Mouse (Mus musculus) right cerebral cortex, postnatal 4 days (tissue): Measurements from ENCODE around the gene Lmnb2.

ENCODE experiments used
- DNase-seq: peaks from one replicate; pipeline ENCODE4 v3.0.0-alpha.2; 2022

The Lmnb2 gene

DNA sequence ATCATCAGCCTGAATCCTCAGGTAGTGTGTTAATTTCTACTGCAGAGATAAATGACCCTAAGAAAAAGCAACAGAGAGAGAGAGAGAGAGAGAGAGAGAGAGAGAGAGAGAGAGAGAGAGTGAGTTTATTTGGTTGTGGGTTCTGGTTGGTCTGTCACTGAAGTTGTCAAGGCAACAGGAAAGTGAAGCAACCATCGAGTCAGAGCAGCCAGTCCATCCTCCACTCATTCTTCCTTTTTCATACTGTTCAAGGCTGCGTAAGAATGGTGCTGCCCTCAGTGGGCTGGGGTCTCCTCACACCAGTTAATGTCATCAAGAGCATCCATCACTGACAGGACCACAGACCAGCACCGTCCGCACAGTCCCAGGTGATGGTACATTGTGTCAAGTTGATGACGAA, 26.2 kb upstream of the Lmnb2 start:
- no peak for DNase-seq

DNA sequence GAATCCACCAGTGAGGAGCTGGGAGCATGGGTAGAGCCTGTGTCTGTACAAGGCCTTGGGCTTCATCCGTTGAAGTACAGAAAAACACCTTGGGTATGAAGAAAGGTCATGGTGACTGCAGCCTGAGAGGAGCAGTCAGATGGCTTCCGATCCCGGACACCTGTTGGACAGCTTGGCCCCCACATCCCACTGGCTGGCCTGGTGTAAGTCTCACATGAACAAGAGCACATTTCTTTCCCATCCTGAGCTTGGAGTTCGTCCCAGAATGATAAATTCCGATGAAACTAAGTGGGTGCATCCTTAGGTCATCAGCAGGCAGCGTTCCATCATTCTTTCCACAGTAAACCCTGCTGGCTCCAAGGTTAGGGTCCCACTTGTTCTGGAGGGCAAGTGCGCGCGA, 25.7 kb upstream of the Lmnb2 start:
- DNase-seq = no peak

DNA sequence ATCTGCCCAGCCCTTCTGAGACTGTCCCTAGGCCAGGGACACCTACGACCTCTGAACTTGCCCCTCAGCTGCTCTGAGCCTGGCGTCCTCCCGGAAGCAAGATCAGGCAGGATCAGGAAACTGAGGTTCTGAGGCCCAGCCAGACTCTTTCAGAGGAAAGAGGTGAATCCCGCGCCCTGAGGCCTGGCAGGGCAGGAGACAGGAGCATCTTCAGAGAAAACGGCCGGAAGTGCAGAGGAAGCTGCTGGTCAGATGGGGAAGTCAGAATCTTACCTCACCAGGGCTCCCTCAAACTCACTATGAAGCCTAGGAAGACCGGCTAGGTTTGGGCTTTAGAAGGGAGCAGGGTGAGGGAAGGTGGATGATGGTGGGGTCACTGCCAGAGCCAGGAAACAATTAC, 24.9 kb upstream of the Lmnb2 start:
- DNase-seq = no peak

DNA sequence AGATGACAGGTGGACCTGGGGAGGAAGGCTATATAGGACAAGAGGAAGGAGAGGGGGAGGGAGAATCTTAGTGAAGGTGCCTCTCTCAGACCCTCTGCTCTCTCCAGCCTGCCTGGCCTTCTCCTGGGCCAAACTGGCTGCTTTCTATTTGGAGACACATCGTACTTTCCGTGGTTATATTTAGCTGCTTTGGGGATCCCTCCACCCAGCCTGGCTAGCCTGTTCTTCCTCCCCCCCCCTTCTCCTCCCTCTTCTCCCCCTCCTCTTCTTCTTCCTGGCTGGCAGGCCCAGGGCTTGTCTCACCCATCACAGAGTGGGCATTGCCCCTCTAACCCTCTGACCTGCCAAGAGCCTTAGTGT, 22.9 kb upstream of the Lmnb2 start:
- no peak for DNase-seq

GRCm38 (mm10) chr10:80940320-80940987, 22.4 kb upstream of the Lmnb2 start:
- DNase-seq = no peak

DNA sequence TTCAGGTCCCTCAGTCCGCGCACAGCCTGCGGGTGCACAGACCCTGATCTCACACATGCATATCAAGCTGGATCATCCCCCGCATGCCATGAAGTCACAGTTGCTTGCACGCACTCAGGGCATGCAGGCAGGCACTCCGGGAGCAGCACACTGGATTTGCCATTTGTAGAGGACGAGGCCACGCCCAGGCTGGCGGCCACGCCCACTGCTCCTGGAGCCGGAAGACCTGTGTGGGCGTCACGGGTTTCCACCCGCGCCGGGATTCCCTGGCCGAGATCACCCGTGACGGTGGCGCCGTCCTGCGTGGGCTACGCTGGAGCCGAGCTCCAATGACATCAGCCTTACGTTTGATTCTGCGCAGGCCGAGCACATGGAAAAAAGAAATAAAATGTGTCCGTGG, 21.6 kb upstream of the Lmnb2 start:
- DNase-seq = peak; percentile 73

DNA sequence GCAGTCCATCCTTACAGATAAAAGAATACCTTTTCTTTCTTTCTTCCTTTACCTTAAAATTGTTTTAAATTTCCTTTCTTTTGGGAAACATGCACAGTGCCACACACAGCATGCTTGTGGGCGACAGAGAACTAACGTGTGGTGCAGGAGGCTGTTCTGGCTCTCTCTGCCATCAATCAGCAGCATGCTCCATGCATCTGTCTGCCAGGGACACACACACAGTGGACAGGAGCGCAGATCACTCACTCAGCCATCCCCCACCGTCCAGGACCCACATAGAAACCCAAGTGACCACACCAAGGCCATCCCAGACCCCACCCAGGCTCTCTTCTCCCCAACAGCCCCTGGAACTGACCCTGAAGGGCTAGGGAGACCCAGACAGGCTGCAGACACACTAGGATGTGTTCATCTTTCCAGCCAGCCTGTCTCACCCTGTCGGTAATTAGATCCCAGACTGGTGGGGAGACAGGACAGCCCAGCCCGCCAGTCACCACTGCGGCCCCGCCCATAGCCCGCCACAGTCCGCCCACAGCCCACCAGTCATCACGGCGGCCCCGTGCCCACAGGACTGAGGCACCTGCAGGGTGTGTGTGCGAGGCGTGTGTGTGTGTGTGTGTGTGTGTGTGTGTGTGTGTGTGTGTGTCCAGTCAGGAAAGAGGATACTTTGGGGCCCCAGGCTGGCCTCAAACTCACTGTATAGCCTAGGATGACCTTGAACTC, 20.9 kb upstream of the Lmnb2 start:
- DNase-seq = no peak

DNA sequence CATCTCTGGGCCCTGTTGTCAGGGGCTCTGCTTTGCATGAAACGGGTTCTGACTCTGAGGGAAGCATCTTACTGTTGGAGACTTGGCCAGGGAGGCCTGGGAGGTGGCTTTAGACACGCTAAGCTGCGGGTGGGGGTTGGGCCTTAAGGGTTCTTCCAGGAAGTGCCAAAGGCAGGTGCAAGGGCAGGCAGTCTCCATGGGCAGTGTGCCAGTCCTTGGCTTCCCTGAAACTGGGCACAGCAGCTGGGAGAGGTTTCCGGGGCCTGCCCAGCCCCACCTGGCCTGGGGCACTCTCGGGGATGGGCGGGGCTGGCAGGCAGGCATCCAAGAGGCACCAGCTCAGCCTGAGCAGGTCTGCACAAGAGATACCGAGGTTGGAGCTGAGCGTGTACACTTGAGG, 19.6 kb upstream of the Lmnb2 start:
- no peak for DNase-seq

- no peak for DNase-seq
These were observed 18.7 kb upstream of the Lmnb2 start for GRCm38 (mm10) chr10:80936810-80937164.

DNA sequence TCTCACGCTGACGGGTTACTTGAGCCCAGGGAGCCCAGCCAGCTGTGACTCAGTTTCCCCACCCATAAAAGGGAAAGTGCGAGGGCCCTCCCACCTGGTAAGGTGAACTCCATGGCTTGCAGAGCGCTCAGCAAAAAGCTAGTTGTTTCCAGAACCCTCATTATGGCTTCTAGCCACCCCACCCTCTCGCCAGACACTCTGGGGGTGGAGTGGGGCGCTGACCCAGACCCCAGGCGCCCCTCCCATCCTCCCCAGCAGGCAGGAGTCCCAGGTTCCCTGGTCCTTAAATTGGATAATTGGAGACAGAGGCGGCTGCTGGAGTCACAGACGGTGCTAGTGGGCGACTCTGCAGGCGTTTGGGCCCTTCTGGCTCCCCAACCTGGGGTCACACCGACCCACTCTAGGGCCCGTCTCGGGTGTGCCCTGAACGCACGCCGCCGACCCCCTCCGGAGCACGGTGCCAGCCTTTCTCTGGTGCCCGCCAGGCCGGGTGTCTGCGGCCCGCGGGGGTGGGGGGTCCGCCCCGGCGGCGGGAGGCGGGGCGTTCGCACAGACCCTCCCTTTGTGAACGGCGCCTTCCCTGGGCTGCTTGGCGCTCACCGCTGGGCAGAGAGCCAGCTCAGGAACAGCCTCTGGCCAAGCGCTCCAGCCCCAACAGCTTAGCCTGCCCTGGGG, 18.2 kb upstream of the Lmnb2 start:
- peak; percentile 63 for DNase-seq

DNA sequence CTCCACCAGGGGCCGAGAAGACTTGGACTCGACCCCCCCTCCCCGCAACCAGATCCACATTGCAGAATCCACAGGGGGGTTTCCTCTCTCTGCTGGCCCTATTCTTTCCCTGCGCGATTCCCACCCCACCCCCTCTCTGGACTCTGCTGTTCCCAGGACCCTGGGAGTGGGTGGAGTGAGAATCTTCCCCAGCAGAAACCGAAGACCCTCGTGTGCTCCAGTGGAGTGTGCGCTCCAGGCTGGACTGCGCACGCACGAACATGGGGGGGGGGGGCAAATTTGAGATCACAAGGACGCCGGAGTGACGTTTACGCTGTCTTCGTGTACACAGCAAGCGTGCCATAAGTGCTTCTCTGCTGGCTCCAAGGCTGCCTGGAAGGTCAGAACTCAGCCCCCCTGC, 17.7 kb upstream of the Lmnb2 start:
- no peak for DNase-seq

GRCm38 (mm10) chr10:80935241-80935640, 17.2 kb upstream of the Lmnb2 start:
- no peak for DNase-seq

- DNase-seq = no peak
These were observed 16.3 kb upstream of the Lmnb2 start for GRCm38 (mm10) chr10:80934136-80934985.

DNA sequence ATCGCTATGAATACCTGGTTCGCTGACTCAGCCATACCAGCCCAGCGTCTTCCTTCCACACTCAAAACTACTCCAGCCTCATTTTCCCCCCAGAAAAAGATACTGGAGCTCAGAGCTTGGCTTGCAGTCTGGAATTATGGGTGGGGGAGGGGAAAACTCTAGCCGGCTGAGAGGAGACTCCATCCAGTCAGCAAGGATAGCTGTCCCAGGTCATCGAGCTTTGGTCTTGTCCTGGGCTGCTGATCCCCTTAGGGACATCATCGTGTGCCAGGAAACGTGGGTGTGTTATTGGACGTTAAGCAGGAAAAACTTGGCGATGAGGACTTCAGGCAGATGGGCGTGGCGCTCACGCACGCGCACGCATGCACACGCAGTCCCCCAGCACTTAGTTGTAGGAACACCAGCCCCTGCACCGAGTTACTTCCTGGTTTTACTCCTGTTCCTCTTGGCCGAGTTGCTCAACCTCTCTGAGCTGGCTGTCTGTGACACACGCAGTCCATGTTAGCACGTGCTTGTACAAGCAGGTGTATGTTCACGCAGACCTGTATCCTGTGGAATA, 15.5 kb upstream of the Lmnb2 start:
- no peak for DNase-seq

GRCm38 (mm10) chr10:80932700-80933420, 14.8 kb upstream of the Lmnb2 start:
- DNase-seq = no peak

- DNase-seq = peak; percentile 59
These were observed 14.2 kb upstream of the Lmnb2 start for GRCm38 (mm10) chr10:80932206-80932605.

- no peak for DNase-seq
These were observed 13.7 kb upstream of the Lmnb2 start for GRCm38 (mm10) chr10:80931695-80932094.

- no peak for DNase-seq
These were observed 13.2 kb upstream of the Lmnb2 start for GRCm38 (mm10) chr10:80931153-80931671.

DNA sequence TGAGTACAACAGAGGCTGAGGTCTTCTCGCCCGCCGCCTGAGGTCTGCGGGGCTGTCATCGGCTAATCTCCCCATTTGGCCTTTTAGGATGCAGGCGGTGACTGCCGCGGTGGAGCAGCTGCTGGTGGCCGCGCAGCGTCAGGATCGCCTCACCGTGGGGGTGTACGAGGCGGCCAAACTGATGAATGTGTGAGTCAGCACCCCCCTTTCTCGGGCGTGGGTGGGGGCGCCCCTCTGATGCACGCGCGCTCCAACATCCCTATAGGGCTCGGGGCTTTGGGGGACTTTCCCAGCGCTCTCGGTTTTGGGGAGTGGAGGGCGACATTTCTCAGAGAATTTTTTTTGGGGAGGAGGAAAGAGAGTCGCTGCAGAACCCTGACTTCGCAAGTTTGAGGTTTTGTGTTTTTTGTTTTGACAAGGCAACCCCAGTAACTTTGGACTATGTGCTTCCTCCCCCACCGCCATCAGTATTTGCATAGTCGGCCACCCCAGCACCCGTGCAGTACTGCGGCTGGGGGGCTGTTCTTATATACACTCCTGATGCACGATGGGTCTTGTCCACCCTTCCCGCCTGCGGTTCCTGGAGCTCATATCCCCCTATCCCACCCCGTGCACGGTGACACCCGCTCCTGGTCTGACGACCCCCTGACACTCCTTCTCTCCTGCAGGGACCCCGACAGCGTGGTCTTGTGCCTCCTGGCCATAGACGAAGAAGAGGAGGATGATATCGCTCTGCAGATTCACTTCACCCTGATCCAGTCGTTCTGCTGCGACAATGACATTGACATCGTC, 12.5 kb upstream of the Lmnb2 start:
- no peak for DNase-seq

- peak; percentile 97 for DNase-seq
These were observed 11.5 kb upstream of the Lmnb2 start, which contains the start of gene Gadd45b for GRCm38 (mm10) chr10:80929299-80930226. Gene Gadd45b, plus strand, starts transcription at chr10:80930073.
